Mouse (Mus musculus) neural tube, embryonic 15.5 days (tissue): ENCODE measurements around the gene Pafah2. TPM values are rescaled to one million over a fixed set of nuclear protein-coding genes. Genes with fewer than 3 reads are reported as not detected.

Experiments used
- ATAC-seq: fragments of 200-750 bp; cut with Nextera tagmentation; 2 replicates; pipeline ENCODE4 v1.8.0; 2017; ENCODE audit warnings: mild to moderate bottlenecking, moderate TSS enrichment, moderate library complexity; ENCODE audit not compliant: low FRiP score
- H3K27ac ChIP-seq: fragments of 300-500 bp; sonication (generic); replicated peaks from 2 replicates; pipeline ENCODE4 v1.5.1; 2015; ENCODE audit warnings: mild to moderate bottlenecking, inconsistent platforms
- H3K27me3 ChIP-seq: fragments of 300-500 bp; sonication (generic); replicated peaks from 2 replicates; pipeline ENCODE4 v1.6.1; 2015; ENCODE audit warnings: inconsistent platforms
- H3K36me3 ChIP-seq: fragments of 300-500 bp; sonication (generic); 2 replicates; pipeline ENCODE4 v1.6.1; 2015; ENCODE audit warnings: inconsistent platforms
- H3K4me1 ChIP-seq: fragments of 300-500 bp; sonication (generic); 2 replicates; pipeline ENCODE4 v1.6.1; 2015; ENCODE audit warnings: inconsistent platforms
- H3K4me2 ChIP-seq: fragments of 300-500 bp; sonication (generic); 2 replicates; pipeline ENCODE4 v1.6.1; 2015; ENCODE audit warnings: inconsistent platforms, mild to moderate bottlenecking, moderate library complexity
- H3K4me3 ChIP-seq: fragments of 300-500 bp; sonication (generic); replicated peaks from 2 replicates; pipeline ENCODE4 v1.5.1; 2015; ENCODE audit warnings: mild to moderate bottlenecking, inconsistent platforms
- H3K9ac ChIP-seq: fragments of 300-500 bp; sonication (generic); replicated peaks from 2 replicates; pipeline ENCODE4 v1.6.1; 2015; ENCODE audit warnings: mild to moderate bottlenecking, inconsistent platforms
- H3K9me3 ChIP-seq: fragments of 300-500 bp; sonication (generic); replicated peaks from 2 replicates; pipeline ENCODE4 v1.6.1; 2016; ENCODE audit warnings: inconsistent platforms
- WGBS: fragments of 180-500 bp; shearing (Covaris S2); methylation state at CpG from one replicate; pipeline ENCODE4 v1.1.7; 2015; ENCODE audit warnings: mixed read lengths; 5-methylcytosine and 5-hydroxymethylcytosine counted together
- polyA plus RNA-seq: library from polyadenylated mRNA; unstranded; fragments of >200 nt; fragmentation: Nextera tagmentation; extraction: Ambion mirVana; gene quantifications from 2 replicates; pipeline ENCODE4 v1.2.1, GENCODE M21; 2015

Pafah2 gene
- 7.5 and 8.9 TPM in 2 replicates for polyA plus RNA-seq

DNA sequence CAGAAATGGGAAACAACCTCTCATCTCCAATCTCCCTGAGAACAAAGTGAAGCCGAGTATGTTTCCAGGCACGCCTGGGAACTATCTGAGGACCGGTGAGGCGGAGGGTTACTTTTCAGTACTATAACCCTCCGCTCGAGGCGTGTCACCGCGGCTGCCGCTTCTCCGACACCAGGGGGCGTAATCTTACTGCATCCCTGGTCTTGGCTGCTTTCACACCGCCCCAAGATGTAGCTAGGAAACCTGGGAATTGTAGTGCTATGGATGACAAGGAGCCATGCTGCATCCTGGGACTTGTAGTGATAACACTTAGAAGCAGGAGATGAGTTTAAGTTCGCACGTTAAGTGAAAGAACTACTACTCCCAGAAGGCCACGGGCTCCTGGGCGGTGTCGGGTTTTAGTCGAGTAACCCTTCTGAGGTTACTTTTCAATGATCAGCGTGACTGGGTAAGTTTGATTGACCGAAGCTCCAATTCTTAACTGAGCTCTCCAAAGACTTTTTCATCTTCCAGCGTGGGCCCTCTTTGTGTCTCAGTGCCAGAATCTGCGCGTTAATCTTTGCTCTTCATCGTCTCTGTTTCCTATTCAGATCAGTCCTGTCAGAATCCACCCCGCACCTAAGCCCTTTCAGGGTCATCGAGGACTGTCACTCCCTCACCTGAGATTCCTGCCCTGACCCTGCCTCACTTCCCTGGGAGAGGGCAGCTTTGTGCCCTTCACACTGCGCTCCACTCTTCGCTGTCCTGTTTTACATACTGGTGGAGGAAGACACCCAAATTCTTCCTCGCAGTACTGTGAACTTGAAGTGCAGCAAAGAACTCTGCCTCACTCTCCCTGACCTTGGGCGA lies at the start of gene Pafah2:
Gene Pafah2, plus strand, starts transcription at position 344 of the 849 bp plus-strand sequence.
- no peaks in the 10 kb centered on the region for H3K27me3 ChIP-seq
- no peaks in the 10 kb centered on the region for H3K36me3 ChIP-seq
- ATAC-seq = peak; percentile 96
- peak within 1 kb of the TSS; percentile 86 for H3K27ac ChIP-seq
- peak within 1 kb of the TSS; percentile 47 for H3K9ac ChIP-seq
- H3K9me3 ChIP-seq = no peaks in the 10 kb centered on the region
- peak within 1 kb of the TSS; percentile 68 for H3K4me2 ChIP-seq
- H3K4me1 ChIP-seq = peaks cover 37% of the 10 kb centered on the region
- peak within 1 kb of the TSS; percentile 44 for H3K4me3 ChIP-seq
- under 1% methylated on average over 31 of the region's 31 CpGs for WGBS

DNA sequence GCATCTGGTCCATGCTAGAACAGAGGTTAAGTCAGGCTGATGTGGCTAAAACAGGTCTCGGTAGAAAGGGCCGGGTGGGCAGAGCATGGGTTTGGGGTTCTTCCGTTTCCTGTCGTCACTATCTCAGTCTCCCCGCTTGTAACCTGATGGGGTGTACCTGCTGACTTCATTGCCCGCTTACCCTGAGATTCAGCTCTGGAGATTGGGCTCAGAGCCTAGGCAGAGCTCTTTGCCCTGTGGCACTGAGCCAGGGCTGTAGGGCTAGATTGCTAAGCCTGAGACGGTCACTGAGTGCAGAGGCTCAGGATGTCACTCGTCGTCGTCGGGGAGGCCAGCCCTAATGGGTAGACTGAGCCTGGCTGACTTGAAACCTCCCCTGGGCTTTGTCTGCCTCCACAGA lies 48.0 kb upstream of the Pafah2 start:
- Histone ChIP-seq H3K4me1 (peaks cover 20% of the 10 kb centered on the region), H3K9ac (no peak overlapping the region), H3K4me3 (no peak overlapping the region), H3K36me3 (no peaks in the 10 kb centered on the region), H3K9me3 (no peaks in the 10 kb centered on the region), H3K4me2 (no peak overlapping the region), H3K27ac (no peak overlapping the region), H3K27me3 (peaks cover 24% of the 10 kb centered on the region)
- ATAC-seq = no peak
- WGBS = 71% methylated on average over 11 of the region's 11 CpGs

DNA sequence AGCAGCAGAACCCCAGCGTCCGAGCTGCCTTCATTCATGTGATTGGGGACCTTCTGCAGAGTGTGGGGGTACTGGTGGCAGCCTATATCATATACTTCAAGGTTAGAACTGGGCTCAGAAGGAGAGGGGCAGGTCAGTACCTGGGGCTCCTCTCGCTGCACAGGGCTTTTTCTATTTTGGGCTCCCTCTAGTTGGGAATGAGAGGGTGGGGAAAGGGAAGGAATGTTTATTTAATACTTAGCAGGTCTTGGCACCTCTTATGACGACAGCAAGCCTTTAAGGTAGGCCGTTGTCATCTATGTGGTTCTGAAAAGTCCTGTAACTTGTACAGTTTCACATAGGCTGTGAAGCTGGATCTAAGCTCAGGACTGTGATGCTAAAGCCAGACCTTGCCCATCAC lies 47.6 kb upstream of the Pafah2 start:
- no peak overlapping the region for H3K4me2 ChIP-seq
- no peak for ATAC-seq
- no peak overlapping the region for H3K9ac ChIP-seq
- no peaks in the 10 kb centered on the region for H3K36me3 ChIP-seq
- no peaks in the 10 kb centered on the region for H3K9me3 ChIP-seq
- H3K27ac ChIP-seq = no peak overlapping the region
- peaks cover 15% of the 10 kb centered on the region for H3K4me1 ChIP-seq
- WGBS = 83% methylated on average over 5 of the region's 5 CpGs
- H3K4me3 ChIP-seq = no peak overlapping the region
- H3K27me3 ChIP-seq = peaks cover 19% of the 10 kb centered on the region

DNA sequence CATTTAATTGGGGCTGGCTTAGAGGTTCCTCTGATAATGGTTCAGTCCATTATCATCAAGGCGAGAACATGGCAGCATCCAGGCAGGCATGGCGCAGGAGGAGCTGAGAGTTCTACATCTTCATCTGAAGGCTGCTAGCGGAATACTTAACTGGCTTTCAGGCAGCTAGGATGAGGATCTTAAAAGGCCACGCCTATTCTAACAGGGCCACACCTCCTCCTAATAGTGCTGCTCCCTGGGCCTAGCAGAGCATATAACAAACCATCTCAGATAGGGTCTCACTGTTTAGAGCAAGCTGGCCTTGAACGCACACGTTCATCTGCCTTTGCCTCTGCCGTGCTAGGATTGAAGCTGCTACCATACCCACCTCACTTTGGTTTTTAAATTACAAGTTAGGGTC lies 46.3 kb upstream of the Pafah2 start:
- Histone ChIP-seq H3K4me1 (peaks cover 13% of the 10 kb centered on the region), H3K27me3 (peaks cover 9% of the 10 kb centered on the region), H3K9ac (no peak overlapping the region), H3K4me3 (no peak overlapping the region), H3K9me3 (no peaks in the 10 kb centered on the region), H3K36me3 (no peaks in the 10 kb centered on the region), H3K27ac (no peak overlapping the region), H3K4me2 (no peak overlapping the region)
- 93% methylated on average over 7 of the region's 7 CpGs for WGBS
- no peak for ATAC-seq

DNA sequence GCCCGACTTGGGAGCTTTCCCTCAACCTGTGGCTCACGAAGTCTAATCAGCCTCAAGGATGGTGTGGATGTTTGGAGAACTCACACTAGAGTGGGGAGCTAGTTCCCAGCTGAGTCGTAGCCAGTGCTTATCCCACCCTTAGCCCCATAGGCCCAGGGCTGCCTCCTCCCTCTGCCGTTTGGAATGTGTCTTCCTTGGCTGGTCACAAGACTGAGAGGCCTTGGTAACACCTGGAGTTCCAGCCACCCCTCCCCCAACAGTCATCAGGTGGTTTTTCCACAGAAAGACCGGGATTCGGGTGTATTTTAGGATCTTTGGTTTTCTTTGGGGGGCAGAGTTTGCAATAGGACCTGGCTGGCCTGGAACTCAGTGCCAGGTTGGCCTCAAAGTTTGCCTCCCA lies 45.5 kb upstream of the Pafah2 start:
- H3K9ac ChIP-seq = no peak overlapping the region
- H3K9me3 ChIP-seq = no peaks in the 10 kb centered on the region
- no peaks in the 10 kb centered on the region for H3K36me3 ChIP-seq
- no peak overlapping the region for H3K27ac ChIP-seq
- 92% methylated on average over 6 of the region's 6 CpGs for WGBS
- peaks cover 4% of the 10 kb centered on the region for H3K27me3 ChIP-seq
- peaks cover 13% of the 10 kb centered on the region for H3K4me1 ChIP-seq
- H3K4me3 ChIP-seq = no peak overlapping the region
- no peak overlapping the region for H3K4me2 ChIP-seq
- ATAC-seq = no peak

DNA sequence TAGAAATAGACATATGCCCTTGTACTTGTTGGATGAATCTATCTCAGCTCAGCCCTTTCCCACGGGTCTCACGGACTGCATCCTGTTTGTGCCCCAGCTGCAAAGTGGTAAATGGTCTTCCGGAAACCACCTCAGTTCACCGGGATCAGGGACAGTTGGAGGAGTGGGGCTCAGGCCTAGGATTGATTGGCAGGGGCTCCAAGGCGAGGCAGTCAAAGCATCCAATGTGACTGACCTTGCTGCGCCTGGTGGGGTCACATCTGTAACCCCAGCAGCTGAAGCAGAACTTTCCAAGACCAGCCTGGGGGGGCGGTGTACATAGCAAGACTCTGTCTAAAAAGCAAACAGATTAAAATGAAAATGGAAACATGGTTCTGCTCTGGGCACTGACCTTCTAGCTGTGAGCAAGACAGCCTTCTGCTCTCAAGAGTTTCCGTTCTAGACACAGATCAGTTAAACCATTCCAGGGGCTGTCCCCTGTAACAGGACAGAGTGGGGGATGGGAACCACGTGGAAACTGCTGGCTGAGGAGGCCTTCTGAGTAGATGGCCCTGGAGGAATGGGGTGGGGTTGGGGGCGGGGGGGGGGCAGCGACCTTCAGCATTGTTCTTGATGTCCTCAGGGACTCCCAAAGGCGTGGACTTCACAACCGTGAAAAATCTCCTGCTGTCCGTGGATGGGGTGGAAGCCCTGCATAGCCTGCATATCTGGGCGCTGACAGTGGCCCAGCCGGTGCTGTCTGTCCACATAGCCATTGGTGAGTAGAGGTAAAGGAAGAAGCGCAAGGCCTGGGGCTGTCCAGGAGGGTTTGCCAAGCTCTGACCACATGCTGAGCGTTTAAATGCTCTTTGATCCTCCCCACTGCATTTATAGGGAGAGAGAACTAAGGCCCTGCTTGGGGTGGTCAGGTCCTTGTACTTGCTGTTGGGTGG lies 44.5 kb upstream of the Pafah2 start:
- ATAC-seq = no peak
- H3K9ac ChIP-seq = no peak overlapping the region
- H3K4me1 ChIP-seq = peaks cover 13% of the 10 kb centered on the region
- H3K4me3 ChIP-seq = no peak overlapping the region
- no peaks in the 10 kb centered on the region for H3K27me3 ChIP-seq
- WGBS = 51% methylated on average over 18 of the region's 18 CpGs
- no peaks in the 10 kb centered on the region for H3K36me3 ChIP-seq
- no peak overlapping the region for H3K4me2 ChIP-seq
- H3K9me3 ChIP-seq = no peaks in the 10 kb centered on the region
- no peak overlapping the region for H3K27ac ChIP-seq

DNA sequence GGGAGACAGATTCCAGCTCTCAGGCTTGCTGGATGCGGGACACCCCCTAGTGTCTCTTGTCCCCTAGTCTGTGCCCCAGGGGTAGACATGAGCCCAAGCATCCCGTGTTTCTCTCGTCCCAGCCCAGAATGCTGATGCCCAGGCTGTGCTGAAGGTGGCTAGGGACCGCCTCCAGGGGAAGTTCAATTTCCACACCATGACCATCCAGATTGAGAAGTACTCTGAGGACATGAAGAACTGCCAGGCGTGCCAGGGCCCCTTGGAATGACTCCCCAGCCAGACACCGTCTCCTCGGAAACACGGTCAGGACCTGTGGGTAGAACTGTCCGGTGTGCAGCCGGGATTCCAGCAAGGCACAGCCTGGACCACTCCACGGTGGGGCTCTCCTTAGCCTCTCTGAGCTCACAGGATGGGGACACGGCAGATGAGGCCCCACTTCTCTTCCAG lies 43.8 kb upstream of the Pafah2 start:
- Histone ChIP-seq H3K4me3 (no peak overlapping the region), H3K36me3 (no peaks in the 10 kb centered on the region), H3K4me2 (no peak overlapping the region), H3K9me3 (no peaks in the 10 kb centered on the region), H3K27me3 (peaks cover 2% of the 10 kb centered on the region; the same call in 1 of the 2 replicates), H3K4me1 (peaks cover 17% of the 10 kb centered on the region), H3K27ac (no peak overlapping the region), H3K9ac (no peak overlapping the region)
- no peak for ATAC-seq
- 52% methylated on average over 12 of the region's 12 CpGs for WGBS

DNA sequence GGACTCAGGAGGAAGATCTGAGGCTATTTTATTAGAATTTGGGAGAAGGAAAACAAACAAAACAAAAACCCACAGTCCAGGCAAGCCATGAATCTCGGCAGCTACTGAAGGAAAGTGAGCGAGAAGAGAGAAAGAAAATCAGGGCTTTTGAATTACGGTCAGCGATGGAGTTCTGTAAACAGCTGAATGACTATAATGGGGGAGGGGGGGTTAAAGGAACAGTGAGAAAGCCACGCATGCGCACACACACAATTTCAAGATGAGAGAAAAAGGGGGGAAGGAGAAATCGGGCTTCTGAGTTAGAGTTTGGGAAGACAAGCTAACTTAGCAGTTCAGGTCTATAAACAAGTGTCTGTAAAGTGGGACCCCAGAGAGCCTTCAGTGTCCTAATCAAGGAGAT lies 43.2 kb upstream of the Pafah2 start:
- no peaks in the 10 kb centered on the region for H3K36me3 ChIP-seq
- ATAC-seq = no peak
- WGBS = 61% methylated on average over 7 of the region's 7 CpGs

DNA sequence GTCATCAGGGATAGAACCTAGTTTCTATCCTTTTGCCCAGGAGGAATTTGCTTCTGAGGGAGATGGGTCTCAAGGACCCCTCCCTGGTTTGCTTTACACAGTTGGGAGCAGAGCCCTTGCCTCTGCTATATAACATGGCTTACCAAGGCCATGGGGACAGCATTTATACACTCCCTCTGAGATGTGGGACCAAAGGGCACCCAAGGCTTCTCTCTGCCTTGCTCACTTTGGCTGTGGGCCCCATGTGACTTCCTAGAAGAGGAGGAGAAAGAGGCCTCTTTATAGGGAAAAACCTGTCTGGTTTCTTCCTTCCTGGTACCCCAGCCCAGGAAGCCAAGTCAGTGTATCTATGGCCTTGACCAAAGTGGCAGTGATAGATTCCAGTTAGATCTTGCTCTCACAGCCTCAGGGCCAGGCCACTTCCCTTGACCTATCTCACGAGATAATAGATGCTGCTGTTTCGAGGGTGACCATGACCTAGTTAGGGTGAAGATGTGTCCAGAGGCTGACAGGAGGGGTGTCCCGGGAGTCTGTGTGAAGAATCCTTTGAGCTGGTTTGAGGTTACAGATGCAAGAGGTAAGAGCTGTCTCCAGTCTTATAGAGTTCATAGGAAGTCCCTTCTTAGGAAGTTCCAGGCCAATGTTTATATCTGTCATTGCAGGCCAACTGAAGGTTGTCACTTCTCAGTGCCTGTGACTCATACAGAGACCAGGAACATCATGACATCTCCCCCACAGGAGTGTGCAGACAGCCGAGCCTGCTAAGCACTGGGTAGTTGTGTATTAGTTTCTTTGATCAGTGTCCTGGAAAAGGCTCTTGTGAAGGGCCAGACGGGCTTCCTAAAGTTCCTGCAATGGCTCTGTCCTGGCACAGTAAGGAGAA lies 42.4 kb upstream of the Pafah2 start:
- peaks cover 5% of the 10 kb centered on the region; the same call in 1 of the 2 replicates for H3K27me3 ChIP-seq
- H3K9me3 ChIP-seq = no peaks in the 10 kb centered on the region
- no peak overlapping the region for H3K27ac ChIP-seq
- 74% methylated on average over 5 of the region's 5 CpGs for WGBS
- no peak overlapping the region for H3K4me2 ChIP-seq
- ATAC-seq = no peak
- no peak overlapping the region for H3K4me3 ChIP-seq
- H3K4me1 ChIP-seq = peaks cover 21% of the 10 kb centered on the region
- no peaks in the 10 kb centered on the region for H3K36me3 ChIP-seq
- no peak overlapping the region for H3K9ac ChIP-seq

More for the DNA sequence above, 43.2 kb upstream of the Pafah2 start:
- H3K9ac ChIP-seq = no peak overlapping the region
- no peak overlapping the region for H3K4me3 ChIP-seq
- H3K4me1 ChIP-seq = peaks cover 21% of the 10 kb centered on the region
- H3K27me3 ChIP-seq = peaks cover 5% of the 10 kb centered on the region; the same call in 1 of the 2 replicates
- H3K4me2 ChIP-seq = no peak overlapping the region
- H3K9me3 ChIP-seq = no peaks in the 10 kb centered on the region
- no peak overlapping the region for H3K27ac ChIP-seq

DNA sequence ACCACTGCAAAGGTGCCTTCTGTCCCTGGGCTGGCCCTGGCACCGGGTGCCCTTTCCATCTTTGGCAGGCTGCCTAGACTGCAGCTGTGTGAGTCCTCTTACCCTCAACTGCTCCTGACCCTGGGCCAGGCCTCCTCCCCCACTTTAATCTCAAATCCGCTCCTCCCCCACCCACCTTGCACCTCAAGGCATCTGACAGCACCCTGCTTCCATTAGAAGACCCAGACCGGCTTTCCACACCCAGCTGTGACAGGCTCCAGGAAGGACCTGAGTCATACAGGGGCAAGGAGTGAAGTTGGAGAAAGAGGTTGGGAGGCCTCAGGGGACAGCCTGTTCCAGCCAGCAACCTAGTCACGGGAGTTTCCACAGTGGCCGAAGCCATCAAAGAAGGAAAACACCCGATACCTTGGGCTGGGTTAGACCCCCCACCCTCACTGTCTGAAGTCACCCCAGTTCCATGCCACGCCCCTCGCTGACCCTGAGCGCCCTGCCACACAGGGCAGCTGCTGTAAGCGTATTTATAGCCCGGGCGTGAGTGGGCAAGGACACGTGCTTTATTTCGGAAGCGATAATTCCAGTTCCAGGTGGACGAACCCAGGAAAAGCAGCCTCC lies 40.2 kb upstream of the Pafah2 start:
- 53% methylated on average over 16 of the region's 16 CpGs for WGBS
- Histone ChIP-seq H3K36me3 (no peaks in the 10 kb centered on the region), H3K27ac (no peak overlapping the region), H3K9me3 (no peaks in the 10 kb centered on the region), H3K4me3 (no peak overlapping the region), H3K27me3 (peaks cover 5% of the 10 kb centered on the region; the same call in 1 of the 2 replicates), H3K4me1 (peaks cover 21% of the 10 kb centered on the region), H3K9ac (no peak overlapping the region), H3K4me2 (no peak overlapping the region)
- ATAC-seq = no peak
